Mouse (Mus musculus) layer of hippocampus, postnatal 25 days (tissue): ENCODE results near the gene Creb5. TPM values are rescaled to one million over a fixed set of nuclear protein-coding genes. Genes with fewer than 3 reads are reported as not detected.

ENCODE experiments used
- DNase-seq, 2 experiments: peaks; one replicate each; pipeline ENCODE4 v3.0.0; 2022; ENCODE audit warnings: mixed read lengths in 2 of 2, low spot score in 1 of 2; ENCODE audit errors: extremely low spot score in 1 of 2
- total RNA-seq, 2 experiments: library from RNA; stranded (reverse); gene quantifications; 2 replicates each; pipeline ENCODE4 v1.2.3; 2021

The Creb5 gene
- total RNA-seq, 2 experiments from 2014 or later = 4.4 to 6.6 TPM

- DNase-seq = no peak
Measured at GRCm38 (mm10) chr6:53722694-53723093, 435.6 kb downstream of the Creb5 start.

DNA sequence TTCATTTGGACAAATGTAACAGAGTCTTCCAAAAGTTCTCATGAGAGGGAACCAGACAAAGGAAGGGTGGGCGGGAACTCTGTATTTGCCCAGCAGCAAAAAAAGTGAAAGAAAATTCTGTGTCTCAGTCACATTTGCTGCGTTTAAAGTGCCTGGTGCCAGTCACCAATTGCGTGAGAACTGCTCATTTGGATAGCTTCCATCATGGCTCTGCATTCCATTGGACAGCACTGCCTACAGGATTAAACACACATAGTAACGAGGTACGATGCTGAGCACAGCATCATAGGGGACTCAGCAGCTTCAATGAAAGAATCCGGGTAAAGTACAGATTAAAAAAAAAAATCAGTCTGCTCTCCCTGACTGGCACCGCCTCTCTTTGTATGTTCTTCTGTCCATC lies 443.4 kb downstream of the Creb5 start:
- no peak for DNase-seq

GRCm38 (mm10) chr6:53730996-53731485 lies 444.0 kb downstream of the Creb5 start:
- DNase-seq = no peak

- DNase-seq = no peak
Measured at GRCm38 (mm10) chr6:53733546-53733945, 446.5 kb downstream of the Creb5 start.

DNA sequence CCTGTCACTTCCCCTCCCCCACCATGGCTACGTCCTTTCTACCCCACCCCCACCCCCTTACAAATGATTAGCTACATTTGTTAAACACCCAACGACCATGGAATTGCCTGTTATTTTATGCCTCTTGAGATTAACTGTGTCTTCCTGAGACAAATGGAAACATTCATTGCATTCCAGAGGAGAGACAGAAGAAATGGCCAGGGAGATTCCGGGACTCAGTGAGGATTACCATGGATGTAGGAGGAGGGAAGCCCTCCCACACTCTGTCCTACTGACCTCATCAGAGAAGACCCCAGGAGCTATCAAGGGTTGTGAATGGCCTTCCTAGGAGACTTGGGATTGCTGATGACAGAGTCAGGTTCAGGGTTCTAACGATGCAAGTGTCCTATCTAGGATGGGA lies 446.9 kb downstream of the Creb5 start:
- no peak for DNase-seq

DNA sequence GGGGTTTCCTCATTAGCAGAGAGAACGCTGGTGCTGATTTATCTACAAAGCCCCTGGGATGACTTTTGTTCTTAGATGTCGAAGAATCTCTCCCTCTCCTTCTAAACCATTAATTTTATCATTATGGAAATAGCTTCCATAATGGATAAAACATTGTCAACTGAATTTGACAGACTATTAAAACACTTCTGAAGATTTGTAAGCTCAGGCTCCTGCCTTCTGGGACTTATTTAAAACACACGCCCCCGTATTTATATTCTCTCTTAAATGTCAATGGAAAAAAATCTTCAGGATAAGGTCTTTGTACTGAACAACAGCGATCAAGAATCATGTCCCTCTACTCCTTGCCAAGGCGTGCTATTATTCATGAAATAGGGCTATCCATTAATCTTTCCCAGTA lies 448.6 kb downstream of the Creb5 start:
- no peak for DNase-seq

DNA sequence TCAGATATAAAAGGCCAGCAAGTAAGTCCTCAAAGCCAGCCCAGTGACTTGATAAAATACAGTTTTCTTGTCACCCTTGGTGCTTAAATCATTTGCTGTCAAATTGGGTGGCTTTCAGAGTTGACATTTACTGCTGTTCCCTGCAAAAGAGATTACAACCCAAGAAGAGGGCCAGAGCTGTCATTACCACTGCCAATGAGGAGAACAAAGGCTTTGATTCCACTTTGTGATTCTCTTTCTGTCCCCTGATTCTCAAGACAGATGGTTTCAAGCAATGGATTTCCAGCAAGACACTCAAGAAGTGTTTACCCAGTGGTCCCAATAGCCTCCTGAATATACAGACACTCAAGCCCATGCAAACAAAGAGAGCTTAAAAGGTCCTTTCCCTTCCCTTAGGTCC lies 451.1 kb downstream of the Creb5 start:
- no peak for DNase-seq

DNA sequence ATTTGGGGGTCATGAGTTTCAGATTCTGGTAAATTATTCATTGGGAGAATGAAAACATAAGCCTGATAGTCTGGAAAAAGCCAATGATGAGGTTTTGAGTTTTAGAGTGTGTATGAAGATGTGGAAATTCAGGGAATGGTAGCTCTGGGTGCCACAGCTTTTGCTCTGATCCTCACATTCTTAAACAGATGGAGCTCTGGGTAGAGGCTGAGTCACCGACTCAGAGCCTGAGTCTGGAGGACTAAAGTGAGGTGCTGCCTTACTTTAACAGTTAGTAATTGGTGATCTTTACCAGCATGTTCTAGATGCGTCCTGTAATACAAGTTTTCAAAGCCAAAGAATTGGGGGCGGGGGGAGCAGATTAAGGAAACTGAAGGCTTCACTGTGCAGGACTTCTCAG lies 454.2 kb downstream of the Creb5 start:
- DNase-seq = no peak

Other genes starting within 250 kb of the Creb5 start
- gene Jazf1, start 218.6 kb upstream of the Creb5 start, total RNA-seq = 10 to 100 TPM; 36.8 to 37.8 TPM